Mouse (Mus musculus) heart, embryonic 15.5 days (tissue): Measurements from ENCODE around the gene Olfr1338. TPM values are rescaled to one million over a fixed set of nuclear protein-coding genes. Genes with fewer than 3 reads are reported as not detected.
"Not testable (repeated sequence)": the region's sequence is repeated elsewhere in the genome, so short reads cannot be mapped to it uniquely, and the experiment has no call there.

Source experiments
- ATAC-seq: fragments of 200-750 bp; cut with Nextera tagmentation; replicated peaks from 2 replicates; pipeline ENCODE4 v1.8.0; 2017; ENCODE audit warnings: low read depth, moderate TSS enrichment; ENCODE audit not compliant: insufficient number of reproducible peaks, insufficient read depth, low FRiP score
- H3K27ac ChIP-seq: fragments of 300-500 bp; sonication (generic); 2 replicates; pipeline ENCODE4 v1.5.1; 2015; ENCODE audit warnings: mild to moderate bottlenecking, inconsistent platforms
- H3K27me3 ChIP-seq: fragments of 300-500 bp; sonication (generic); 2 replicates; pipeline ENCODE4 v1.6.1; 2015; ENCODE audit warnings: inconsistent platforms
- H3K36me3 ChIP-seq: fragments of 300-500 bp; sonication (generic); 2 replicates; pipeline ENCODE4 v1.6.1; 2015; ENCODE audit warnings: mild to moderate bottlenecking, inconsistent platforms
- H3K4me1 ChIP-seq: fragments of 300-500 bp; sonication (generic); replicated peaks from 2 replicates; pipeline ENCODE4 v1.6.1; 2015; ENCODE audit warnings: inconsistent platforms
- H3K4me2 ChIP-seq: fragments of 300-500 bp; sonication (generic); 2 replicates; pipeline ENCODE4 v1.6.1; 2015; ENCODE audit warnings: inconsistent platforms, mild to moderate bottlenecking, moderate library complexity
- H3K4me3 ChIP-seq: fragments of 300-500 bp; sonication (generic); 2 replicates; pipeline ENCODE4 v1.5.1; 2015; ENCODE audit warnings: mild to moderate bottlenecking, inconsistent platforms
- H3K9ac ChIP-seq: fragments of 300-500 bp; sonication (generic); 2 replicates; pipeline ENCODE4 v1.6.1; 2015; ENCODE audit warnings: mild to moderate bottlenecking, inconsistent platforms
- H3K9me3 ChIP-seq: fragments of 300-500 bp; sonication (generic); replicated peaks from 2 replicates; pipeline ENCODE4 v1.6.1; 2016; ENCODE audit warnings: inconsistent platforms
- WGBS: fragments of 180-500 bp; shearing (Covaris S2); methylation state at CpG from one replicate; pipeline ENCODE4 v1.1.7; 2015; ENCODE audit warnings: mixed read lengths; 5-methylcytosine and 5-hydroxymethylcytosine counted together
- polyA plus RNA-seq: library from polyadenylated mRNA; unstranded; fragments of >200 nt; fragmentation: Nextera tagmentation; extraction: Ambion mirVana; gene quantifications from 2 replicates; pipeline ENCODE4 v1.2.1, GENCODE M21; 2015

Olfr1338 gene
- polyA plus RNA-seq, result not detected in 2 replicates

DNA sequence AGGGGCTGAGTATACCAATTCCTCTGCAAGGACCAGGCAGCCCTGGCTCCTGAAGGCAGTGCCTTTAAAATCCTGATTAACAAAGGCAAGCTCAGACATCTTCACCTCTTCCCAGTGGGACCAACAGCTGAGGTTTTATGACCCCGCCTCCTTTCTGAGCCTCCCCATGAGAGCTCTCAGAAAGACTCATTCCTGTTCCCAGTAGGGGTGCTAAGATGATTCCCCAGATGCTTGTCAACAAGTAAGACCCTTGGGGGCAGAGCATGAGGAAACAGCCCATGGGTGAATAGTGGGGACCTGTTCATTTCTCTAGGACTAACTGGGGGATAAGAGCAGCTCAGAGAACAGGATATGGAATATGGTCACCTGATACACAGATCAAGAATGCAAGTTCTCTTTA is at the start of gene Olfr1338:
TSS of gene Olfr1338 (minus strand) at position 101 of the 400 bp plus-strand sequence.
- no peaks in the 10 kb centered on the region for H3K27me3 ChIP-seq
- H3K36me3 ChIP-seq, result no peaks in the 10 kb centered on the region
- H3K27ac ChIP-seq, result no peak within 1 kb of the TSS
- H3K9me3 ChIP-seq, result no peaks in the 10 kb centered on the region
- ATAC-seq, result no peak
- no peak within 1 kb of the TSS for H3K4me3 ChIP-seq
- no peaks in the 10 kb centered on the region for H3K4me1 ChIP-seq
- WGBS, result 62% methylated on average over 1 of the region's 1 CpGs
- H3K9ac ChIP-seq, result no peak within 1 kb of the TSS
- no peak within 1 kb of the TSS for H3K4me2 ChIP-seq

DNA sequence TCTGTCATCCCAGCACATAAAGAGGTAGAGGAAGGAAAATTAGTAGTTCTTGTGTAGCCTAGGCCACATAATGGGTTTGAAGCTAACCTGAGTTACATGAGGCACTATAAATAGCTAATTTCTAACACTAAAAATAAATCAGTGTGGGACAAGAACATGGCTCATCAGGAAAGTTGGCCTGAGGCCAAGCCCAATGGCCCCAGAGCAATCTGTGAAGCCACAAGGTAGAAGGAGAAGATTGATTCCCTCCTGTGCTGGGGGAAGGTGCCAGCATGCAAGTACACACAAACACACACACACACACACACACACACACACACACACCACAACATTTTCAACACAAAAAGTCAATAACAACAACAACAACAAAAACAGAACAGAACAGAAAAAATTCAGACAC is 34.3 kb upstream of the Olfr1338 start:
- not testable (repeated sequence) for H3K4me2 ChIP-seq, H3K4me1 ChIP-seq, H3K9me3 ChIP-seq, H3K36me3 ChIP-seq, H3K27ac ChIP-seq, H3K27me3 ChIP-seq, H3K9ac ChIP-seq, H3K4me3 ChIP-seq, ATAC-seq

DNA sequence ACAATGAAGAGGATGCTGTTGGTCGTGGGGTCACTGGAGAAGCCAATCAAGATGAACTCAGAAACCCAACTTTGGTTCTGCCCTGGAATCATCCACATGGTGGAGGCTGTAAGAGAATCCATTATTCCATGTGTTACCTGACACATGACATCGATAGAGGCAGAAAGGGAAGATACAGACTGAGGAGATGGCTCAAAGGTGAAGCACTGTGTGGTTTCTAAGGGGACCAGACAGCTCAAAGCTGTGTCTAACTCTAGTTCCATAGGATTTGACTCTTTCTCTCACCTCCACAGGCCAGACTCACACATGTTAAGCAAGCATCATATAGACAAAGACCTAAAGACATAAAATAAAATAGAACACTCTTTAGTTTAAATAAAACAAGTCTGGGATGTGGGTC is 23.9 kb upstream of the Olfr1338 start, which contains the start of gene Olfr1337:
TSS of gene Olfr1337 (minus strand) at position 101 of the 400 bp plus-strand sequence.
- H3K36me3 ChIP-seq, result no peaks in the 10 kb centered on the region
- no peaks in the 10 kb centered on the region for H3K9me3 ChIP-seq
- H3K9ac ChIP-seq, result no peak within 1 kb of the TSS
- H3K4me3 ChIP-seq, result no peak within 1 kb of the TSS
- no peak within 1 kb of the TSS for H3K4me2 ChIP-seq
- no peaks in the 10 kb centered on the region for H3K4me1 ChIP-seq
- H3K27ac ChIP-seq, result no peak within 1 kb of the TSS
- no peak for ATAC-seq
- H3K27me3 ChIP-seq, result no peaks in the 10 kb centered on the region
- WGBS, result 63% methylated on average over 2 of the region's 2 CpGs

DNA sequence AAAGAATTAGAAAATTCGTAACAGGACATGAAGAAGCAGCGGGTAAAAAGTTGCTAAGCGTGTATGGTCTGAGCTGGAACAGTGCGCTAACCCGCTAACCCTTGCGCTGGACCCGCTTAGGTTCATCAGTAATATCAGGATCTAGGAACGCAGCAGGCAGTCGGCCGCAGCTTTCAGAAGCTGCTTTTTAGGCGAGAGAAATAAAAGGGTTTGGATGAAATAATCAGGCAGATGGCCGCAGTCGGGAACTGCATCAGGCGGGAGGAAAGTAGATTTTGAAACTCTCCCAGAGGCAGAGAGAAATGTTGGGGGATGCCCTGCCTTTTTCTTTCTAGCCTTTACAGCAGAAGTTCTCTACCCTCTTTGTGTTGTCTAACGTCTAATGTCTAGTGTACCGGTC is 16.7 kb downstream of the Olfr1338 start:
- Histone ChIP-seq H3K9me3 (no peaks in the 10 kb centered on the region), H3K4me3 (no peak overlapping the region), H3K4me1 (no peaks in the 10 kb centered on the region), H3K4me2 (no peak overlapping the region), H3K36me3 (no peaks in the 10 kb centered on the region), H3K27ac (no peak overlapping the region), H3K27me3 (peaks cover 30% of the 10 kb centered on the region), H3K9ac (no peak overlapping the region)
- no peak for ATAC-seq
- 8% methylated on average over 16 of the region's 16 CpGs for WGBS

DNA sequence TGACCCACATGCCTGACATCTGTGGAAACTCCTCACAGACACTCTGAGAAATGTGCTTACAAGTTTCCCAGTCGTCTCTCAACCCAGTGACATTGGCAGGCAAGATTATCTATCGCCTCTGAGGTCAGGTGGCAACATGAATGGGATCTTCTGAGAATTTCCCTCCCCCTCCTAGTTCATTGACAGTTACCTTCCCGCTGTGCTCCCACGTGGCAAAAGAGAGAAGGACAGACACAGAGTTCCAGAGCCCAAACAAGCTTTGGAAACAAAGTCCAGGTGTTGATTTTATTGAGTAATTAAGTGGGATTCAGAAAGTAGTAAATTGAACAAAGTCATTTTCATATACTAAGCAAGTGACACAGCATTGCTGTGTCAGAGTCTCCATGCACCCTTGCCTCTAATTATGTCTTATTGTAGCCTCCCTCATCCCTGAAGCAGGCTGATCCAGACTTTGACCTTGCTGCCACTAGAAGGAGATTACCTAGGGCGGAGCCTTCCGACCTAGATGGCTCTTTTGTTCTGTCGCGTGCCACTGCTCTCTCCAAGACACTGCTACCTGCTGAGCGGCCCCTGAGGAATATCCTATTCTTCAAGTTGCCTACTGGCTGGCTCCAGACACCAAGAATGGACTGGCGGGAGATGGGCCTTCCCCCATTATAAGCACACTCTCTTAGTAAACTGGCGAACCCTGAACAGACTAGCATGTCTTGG is 17.4 kb downstream of the Olfr1338 start:
- 12% methylated on average over 11 of the region's 11 CpGs for WGBS
- Histone ChIP-seq H3K4me2 (no peak overlapping the region), H3K27me3 (peaks cover 30% of the 10 kb centered on the region), H3K9me3 (no peaks in the 10 kb centered on the region), H3K36me3 (no peaks in the 10 kb centered on the region), H3K4me1 (no peaks in the 10 kb centered on the region), H3K4me3 (no peak overlapping the region), H3K9ac (no peak overlapping the region), H3K27ac (no peak overlapping the region)
- no peak for ATAC-seq

DNA sequence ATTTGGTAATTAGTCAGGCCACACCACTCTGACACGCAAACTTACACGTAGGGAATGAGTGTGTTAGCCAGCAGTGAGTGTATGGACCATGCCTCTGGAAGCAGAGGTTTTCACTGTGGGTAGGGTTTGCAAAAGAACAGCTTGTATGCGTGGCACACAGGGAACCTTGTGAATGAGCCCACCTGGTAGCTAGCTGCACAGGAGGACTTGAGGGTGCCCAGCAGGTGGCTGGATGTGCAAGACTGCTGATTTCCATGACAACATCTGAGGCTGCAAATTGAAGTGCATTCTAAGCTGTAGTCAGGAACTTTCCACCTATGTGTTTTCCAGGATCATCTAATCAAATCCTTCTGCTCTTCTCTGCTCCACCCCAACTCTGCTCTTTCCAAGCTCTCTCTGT is 19.0 kb downstream of the Olfr1338 start:
- no peak for ATAC-seq
- no peak overlapping the region for H3K4me2 ChIP-seq
- peaks cover 30% of the 10 kb centered on the region for H3K27me3 ChIP-seq
- 58% methylated on average over 3 of the region's 3 CpGs for WGBS
- no peak overlapping the region for H3K9ac ChIP-seq
- H3K4me3 ChIP-seq, result no peak overlapping the region
- H3K36me3 ChIP-seq, result no peaks in the 10 kb centered on the region
- no peaks in the 10 kb centered on the region for H3K4me1 ChIP-seq
- no peaks in the 10 kb centered on the region for H3K9me3 ChIP-seq
- H3K27ac ChIP-seq, result no peak overlapping the region

DNA sequence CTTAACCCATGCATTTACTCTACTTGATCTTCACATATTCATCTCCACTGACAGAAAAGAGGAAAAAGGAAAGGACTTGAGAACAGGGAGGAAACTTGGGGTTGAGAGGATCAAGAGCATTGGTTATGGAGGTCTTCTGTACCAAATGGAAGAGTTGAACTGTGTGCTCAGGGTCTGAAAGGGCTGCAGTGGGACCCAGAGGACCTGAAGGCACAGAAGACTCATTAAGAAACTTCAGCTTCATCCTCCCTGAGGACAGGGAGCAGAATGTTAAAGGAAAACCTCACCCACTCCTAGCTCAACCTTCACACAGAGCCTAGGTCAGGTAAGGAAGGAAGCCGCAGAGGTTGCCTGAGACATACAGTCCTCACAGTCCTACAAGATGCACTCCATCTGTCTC is 26.7 kb downstream of the Olfr1338 start, which contains the start of gene Olfr1339:
TSS of gene Olfr1339 (plus strand) at position 301 of the 400 bp plus-strand sequence.
- no peaks in the 10 kb centered on the region for H3K27me3 ChIP-seq
- no peak within 1 kb of the TSS for H3K4me2 ChIP-seq
- H3K4me3 ChIP-seq, result no peak within 1 kb of the TSS
- no peak for ATAC-seq
- no peak within 1 kb of the TSS for H3K27ac ChIP-seq
- H3K9ac ChIP-seq, result no peak within 1 kb of the TSS
- no peaks in the 10 kb centered on the region for H3K36me3 ChIP-seq
- H3K9me3 ChIP-seq, result no peaks in the 10 kb centered on the region
- 80% methylated on average over 1 of the region's 1 CpGs for WGBS
- H3K4me1 ChIP-seq, result no peaks in the 10 kb centered on the region

DNA sequence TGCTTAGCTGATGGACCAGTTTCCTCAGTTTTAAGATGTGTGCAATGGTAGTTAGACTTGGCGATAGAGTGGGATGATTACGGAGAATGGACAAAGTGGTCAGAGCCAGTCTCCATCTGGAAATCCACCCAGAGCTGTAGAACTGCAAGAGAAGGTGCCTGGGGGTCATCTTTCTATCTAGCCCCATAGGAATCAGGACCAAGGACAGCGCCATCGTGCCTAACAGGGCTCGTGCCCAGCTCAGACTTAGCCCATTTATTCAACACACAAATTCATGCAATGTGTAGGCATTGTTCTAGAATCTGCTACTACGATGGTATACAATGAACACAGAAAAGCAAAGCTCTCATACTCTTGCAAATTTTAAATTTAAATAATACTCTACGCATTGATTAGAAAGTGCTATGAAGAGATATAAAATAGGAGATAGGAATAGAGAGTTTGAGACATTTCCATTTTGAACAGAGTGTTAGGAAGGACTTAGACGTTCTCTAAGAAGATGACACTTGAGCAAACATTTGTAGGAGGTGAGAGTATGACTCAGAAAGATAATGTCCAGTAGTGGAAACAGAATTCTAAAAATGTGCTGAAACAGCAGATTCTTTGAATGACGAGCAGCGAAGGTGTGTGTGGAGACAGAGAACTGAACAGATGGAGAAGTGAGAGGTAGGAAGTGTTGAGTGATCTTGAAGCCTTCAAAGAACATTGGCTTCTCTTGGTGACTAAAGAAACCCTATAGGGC is 36.6 kb downstream of the Olfr1338 start:
- no peak overlapping the region for H3K4me3 ChIP-seq
- no peak overlapping the region for H3K4me2 ChIP-seq
- H3K9ac ChIP-seq, result no peak overlapping the region
- no peaks in the 10 kb centered on the region for H3K4me1 ChIP-seq
- no peak for ATAC-seq
- WGBS, result 45% methylated on average over 10 of the region's 10 CpGs
- no peaks in the 10 kb centered on the region for H3K36me3 ChIP-seq
- no peaks in the 10 kb centered on the region for H3K9me3 ChIP-seq
- H3K27me3 ChIP-seq, result no peaks in the 10 kb centered on the region
- no peak overlapping the region for H3K27ac ChIP-seq

DNA sequence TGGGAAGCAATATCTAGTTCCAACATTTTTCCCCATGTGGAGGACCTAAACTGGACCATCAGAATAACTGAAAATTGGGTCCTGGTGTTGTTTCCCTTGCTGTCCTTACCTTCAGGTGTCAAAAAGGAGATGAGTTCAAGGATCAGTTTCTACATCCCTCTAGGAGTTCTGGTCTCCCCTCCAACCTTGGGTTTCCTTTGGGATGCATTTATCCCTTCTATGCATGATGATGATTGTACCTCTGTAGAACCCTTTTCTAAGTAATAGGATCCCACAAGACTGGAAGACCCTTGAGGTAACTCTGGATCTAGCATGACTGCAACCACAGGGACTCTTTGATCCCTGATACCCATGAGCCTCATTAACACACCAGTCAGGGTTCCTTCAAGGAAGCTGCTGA is 38.7 kb downstream of the Olfr1338 start, which contains the start of gene Olfr1340:
TSS of gene Olfr1340 (plus strand) at position 301 of the 400 bp plus-strand sequence.
- ATAC-seq, result no peak

DNA sequence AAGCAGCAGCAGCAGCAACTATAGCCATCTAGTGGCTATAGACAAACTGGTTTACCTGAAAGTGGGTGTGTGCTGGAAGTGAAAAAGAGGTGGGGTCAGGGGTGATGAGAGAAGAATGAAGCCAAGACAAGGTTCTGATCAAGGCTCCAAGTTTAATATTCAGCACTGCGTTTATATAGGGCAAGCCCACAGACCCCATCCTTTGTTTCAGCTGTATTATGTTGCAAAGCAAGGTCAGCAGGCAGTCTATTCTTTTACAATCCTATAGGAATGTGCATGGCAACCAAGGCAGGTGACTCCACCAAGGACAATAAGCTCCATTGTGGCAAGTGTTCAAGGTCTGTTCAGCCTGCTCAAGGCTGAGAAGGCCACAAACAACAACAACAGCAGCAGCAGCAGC is 46.9 kb downstream of the Olfr1338 start:
- Histone ChIP-seq H3K4me2 (no peak overlapping the region), H3K36me3 (no peaks in the 10 kb centered on the region), H3K4me1 (no peaks in the 10 kb centered on the region), H3K9ac (no peak overlapping the region), H3K27ac (no peak overlapping the region), H3K4me3 (no peak overlapping the region), H3K9me3 (no peaks in the 10 kb centered on the region), H3K27me3 (no peaks in the 10 kb centered on the region)
- no peak for ATAC-seq
- WGBS, result 67% methylated on average over 1 of the region's 1 CpGs

More for the DNA sequence above, 38.7 kb downstream of the Olfr1338 start, which contains the start of gene Olfr1340:
- H3K9ac ChIP-seq, result no peak within 1 kb of the TSS
- no peak within 1 kb of the TSS for H3K27ac ChIP-seq
- no peaks in the 10 kb centered on the region for H3K36me3 ChIP-seq
- no peak within 1 kb of the TSS for H3K4me3 ChIP-seq
- H3K9me3 ChIP-seq, result no peaks in the 10 kb centered on the region
- no peak within 1 kb of the TSS for H3K4me2 ChIP-seq
- no peaks in the 10 kb centered on the region for H3K27me3 ChIP-seq
- H3K4me1 ChIP-seq, result no peaks in the 10 kb centered on the region

DNA sequence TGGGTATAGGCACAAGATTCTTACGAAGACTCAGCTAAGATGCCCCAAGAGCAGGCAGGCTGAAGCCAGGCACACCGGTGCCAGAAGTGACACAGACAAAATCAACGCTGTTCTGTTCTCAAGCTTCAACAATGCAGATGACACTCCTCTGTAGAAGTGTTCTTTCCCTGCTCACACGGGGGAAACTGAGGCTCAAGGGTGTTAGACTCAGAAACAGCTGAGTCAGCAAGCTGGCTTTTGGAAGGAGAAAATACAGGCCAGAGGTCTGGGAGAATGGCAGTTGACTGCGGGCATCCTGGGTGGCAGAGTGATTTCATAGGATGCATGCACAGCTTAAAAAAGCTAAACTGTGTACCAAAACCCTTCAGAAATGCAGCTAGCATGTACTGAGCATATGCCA is 50.5 kb downstream of the Olfr1338 start:
- no peak overlapping the region for H3K27ac ChIP-seq
- H3K4me3 ChIP-seq, result no peak overlapping the region
- H3K36me3 ChIP-seq, result no peaks in the 10 kb centered on the region
- ATAC-seq, result no peak
- H3K27me3 ChIP-seq, result no peaks in the 10 kb centered on the region
- H3K9ac ChIP-seq, result no peak overlapping the region
- WGBS, result 73% methylated on average over 5 of the region's 5 CpGs
- no peak overlapping the region for H3K4me2 ChIP-seq
- no peaks in the 10 kb centered on the region for H3K9me3 ChIP-seq
- no peaks in the 10 kb centered on the region for H3K4me1 ChIP-seq
